Mouse (Mus musculus): ENCODE data around the gene Cdk15. TPM values are rescaled to one million over a fixed set of nuclear protein-coding genes. Genes with fewer than 3 reads are reported as not detected.

The Cdk15 gene
- polyA plus RNA-seq, 1 experiment: 0.12 TPM

DNA sequence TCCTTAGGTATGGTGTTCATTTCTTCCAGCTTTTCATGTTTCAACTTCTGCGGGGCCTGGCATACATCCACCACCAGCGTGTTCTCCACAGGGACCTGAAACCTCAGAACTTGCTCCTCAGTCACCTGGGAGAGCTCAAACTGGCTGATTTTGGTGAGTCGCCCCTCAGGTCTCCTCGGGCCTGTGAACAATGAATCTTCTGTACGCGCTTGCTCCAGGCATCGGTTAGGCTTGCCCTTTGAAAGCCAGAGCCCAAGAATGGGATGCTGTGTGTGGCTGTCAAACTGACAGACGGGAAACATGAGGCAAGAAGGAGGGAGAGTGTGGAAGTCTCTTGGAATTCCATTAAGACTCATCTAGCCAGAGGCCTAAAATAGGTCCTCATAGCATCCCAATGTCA lies 31.0 kb downstream of the Cdk15 start:
- no peaks in the 10 kb centered on the region for H3K36me3 ChIP-seq (ENCODE audit: control insufficient read depth, insufficient read depth, low read length)
- DNase-seq: no peak
- TF ChIP-seq CTCF (IDR thresholded peaks at IDR 0.05; ENCODE audit: borderline replicate concordance, control insufficient read depth, extremely low read depth, insufficient read depth, low read length, poor library complexity): no peak
- TF ChIP-seq POLR2A (IDR thresholded peaks at IDR 0.05; ENCODE audit: control insufficient read depth, extremely low read depth, insufficient read depth, low read length, poor library complexity): no peak
- WGBS: 94% methylated on average over 8 of the region's 8 CpGs
- no peak overlapping the region for H3K4me3 ChIP-seq (ENCODE audit: control insufficient read depth, insufficient read depth, low read length)
- no peak overlapping the region for H3K27ac ChIP-seq (ENCODE audit: control insufficient read depth, insufficient read depth, low read length)
- H3K4me1 ChIP-seq (replicated peaks; ENCODE audit: control insufficient read depth, insufficient read depth, low read length): no peaks in the 10 kb centered on the region
- no peaks in the 10 kb centered on the region for H3K27me3 ChIP-seq (ENCODE audit: control insufficient read depth, insufficient read depth, low read length)

- 68% methylated on average over 2 of the region's 2 CpGs for WGBS
- no peak for TF ChIP-seq POLR2A (IDR thresholded peaks at IDR 0.05; ENCODE audit: control insufficient read depth, extremely low read depth, insufficient read depth, low read length, poor library complexity)
- TF ChIP-seq CTCF (IDR thresholded peaks at IDR 0.05; ENCODE audit: borderline replicate concordance, control insufficient read depth, extremely low read depth, insufficient read depth, low read length, poor library complexity): no peak
- Histone ChIP-seq H3K4me3 (ENCODE audit: control insufficient read depth, insufficient read depth, low read length) (no peak overlapping the region), H3K36me3 (ENCODE audit: control insufficient read depth, insufficient read depth, low read length) (no peaks in the 10 kb centered on the region), H3K27me3 (ENCODE audit: control insufficient read depth, insufficient read depth, low read length) (no peaks in the 10 kb centered on the region), H3K4me1 (replicated peaks; ENCODE audit: control insufficient read depth, insufficient read depth, low read length) (0 out of 2 replicates have a peak, but pooled peaks cover 4% of the 10 kb centered on the region), H3K27ac (ENCODE audit: control insufficient read depth, insufficient read depth, low read length) (no peak overlapping the region)
- DNase-seq: no peak
Measured at GRCm38 (mm10) chr1:59291652-59292051, 34.9 kb downstream of the Cdk15 start.

DNA sequence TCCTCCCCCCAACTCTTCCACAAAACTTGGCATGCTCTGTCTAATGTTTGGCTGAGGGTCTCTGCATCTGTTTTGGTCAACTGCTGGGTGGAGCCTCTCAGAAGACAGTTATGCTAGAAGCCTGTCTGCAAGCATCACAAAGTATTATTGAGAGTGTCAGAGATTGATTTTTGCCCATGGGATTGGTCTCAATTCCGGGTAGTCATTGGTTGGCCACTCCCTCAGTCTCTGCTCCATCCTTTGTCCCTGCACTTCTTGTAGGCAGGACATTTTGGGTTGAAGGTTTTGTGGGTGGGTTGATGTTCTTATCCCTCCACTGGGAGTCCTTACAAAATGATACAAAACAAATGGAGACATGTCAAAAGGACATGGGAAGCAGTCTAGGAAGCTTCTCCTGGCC lies 39.1 kb downstream of the Cdk15 start:
- H3K27ac ChIP-seq (ENCODE audit: control insufficient read depth, insufficient read depth, low read length): no peak overlapping the region
- 81% methylated on average over 1 of the region's 1 CpGs for WGBS
- no peaks in the 10 kb centered on the region for H3K27me3 ChIP-seq (ENCODE audit: control insufficient read depth, insufficient read depth, low read length)
- H3K36me3 ChIP-seq (ENCODE audit: control insufficient read depth, insufficient read depth, low read length): no peaks in the 10 kb centered on the region
- H3K4me3 ChIP-seq (ENCODE audit: control insufficient read depth, insufficient read depth, low read length): no peak overlapping the region
- no peak for TF ChIP-seq CTCF (IDR thresholded peaks at IDR 0.05; ENCODE audit: borderline replicate concordance, control insufficient read depth, extremely low read depth, insufficient read depth, low read length, poor library complexity)
- TF ChIP-seq POLR2A (IDR thresholded peaks at IDR 0.05; ENCODE audit: control insufficient read depth, extremely low read depth, insufficient read depth, low read length, poor library complexity): no peak
- no peak for DNase-seq
- H3K4me1 ChIP-seq (replicated peaks; ENCODE audit: control insufficient read depth, insufficient read depth, low read length): peaks cover 6% of the 10 kb centered on the region; the same call in 1 of the 2 replicates

DNA sequence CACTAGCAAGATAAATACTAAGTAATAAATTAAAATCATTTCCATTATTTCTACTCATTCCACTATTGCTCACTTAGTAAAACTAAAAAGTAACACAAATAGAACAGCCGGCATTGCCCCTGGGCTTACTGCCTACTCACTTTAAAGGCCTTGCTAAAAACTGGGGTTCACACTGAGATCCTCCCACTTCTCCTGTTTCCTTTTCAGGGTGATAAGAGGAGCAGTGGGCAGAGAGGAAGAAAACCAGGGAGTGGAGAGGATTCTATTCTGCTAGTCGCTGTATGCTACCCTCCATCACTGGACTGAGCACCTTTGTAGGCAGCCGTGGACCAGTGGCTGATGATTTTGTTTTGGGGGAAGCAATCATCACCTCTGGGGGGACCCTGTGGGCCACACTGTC lies 40.5 kb downstream of the Cdk15 start:
- 93% methylated on average over 3 of the region's 3 CpGs for WGBS
- Histone ChIP-seq H3K27ac (ENCODE audit: control insufficient read depth, insufficient read depth, low read length) (no peak overlapping the region), H3K27me3 (ENCODE audit: control insufficient read depth, insufficient read depth, low read length) (no peaks in the 10 kb centered on the region), H3K4me3 (ENCODE audit: control insufficient read depth, insufficient read depth, low read length) (no peak overlapping the region), H3K4me1 (replicated peaks; ENCODE audit: control insufficient read depth, insufficient read depth, low read length) (peaks cover 6% of the 10 kb centered on the region; the same call in 1 of the 2 replicates), H3K36me3 (ENCODE audit: control insufficient read depth, insufficient read depth, low read length) (no peaks in the 10 kb centered on the region)
- TF ChIP-seq CTCF (IDR thresholded peaks at IDR 0.05; ENCODE audit: borderline replicate concordance, control insufficient read depth, extremely low read depth, insufficient read depth, low read length, poor library complexity) (no peak), POLR2A (IDR thresholded peaks at IDR 0.05; ENCODE audit: control insufficient read depth, extremely low read depth, insufficient read depth, low read length, poor library complexity) (no peak)
- no peak for DNase-seq

DNA sequence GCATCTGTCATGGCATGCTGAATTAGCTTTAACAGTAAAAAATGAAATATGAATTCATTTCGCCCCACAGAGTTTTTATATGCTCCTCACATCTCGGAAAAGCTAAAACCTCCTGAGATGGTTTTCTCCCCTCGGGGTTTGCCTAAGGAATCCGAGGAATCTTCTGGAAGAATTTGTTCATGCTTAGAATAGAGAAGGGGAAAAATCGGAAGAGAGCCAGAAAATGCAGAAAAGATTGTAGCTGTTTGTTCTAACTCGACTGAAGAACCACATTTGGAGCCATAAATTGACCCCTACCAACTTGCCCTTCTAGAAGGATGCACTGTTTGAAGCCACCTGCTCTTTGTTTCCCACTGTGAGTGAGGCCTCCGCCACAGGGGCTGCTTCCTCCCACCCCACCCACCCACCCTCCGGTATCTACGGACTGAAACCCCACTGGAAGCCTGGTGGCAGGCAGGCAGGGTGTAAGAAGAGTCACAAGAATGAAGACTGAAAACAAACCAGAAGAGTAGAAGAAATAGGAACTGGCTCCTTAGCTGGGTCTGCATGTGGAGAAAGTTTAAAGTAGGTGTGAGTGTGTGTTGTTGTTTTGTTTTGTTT lies 41.9 kb downstream of the Cdk15 start:
- Histone ChIP-seq H3K36me3 (ENCODE audit: control insufficient read depth, insufficient read depth, low read length) (no peaks in the 10 kb centered on the region), H3K4me1 (replicated peaks; ENCODE audit: control insufficient read depth, insufficient read depth, low read length) (peaks cover 6% of the 10 kb centered on the region; the same call in 1 of the 2 replicates), H3K27me3 (ENCODE audit: control insufficient read depth, insufficient read depth, low read length) (no peaks in the 10 kb centered on the region), H3K4me3 (ENCODE audit: control insufficient read depth, insufficient read depth, low read length) (no peak overlapping the region), H3K27ac (ENCODE audit: control insufficient read depth, insufficient read depth, low read length) (no peak overlapping the region)
- TF ChIP-seq POLR2A (IDR thresholded peaks at IDR 0.05; ENCODE audit: control insufficient read depth, extremely low read depth, insufficient read depth, low read length, poor library complexity) (no peak), CTCF (IDR thresholded peaks at IDR 0.05; ENCODE audit: borderline replicate concordance, control insufficient read depth, extremely low read depth, insufficient read depth, low read length, poor library complexity) (no peak)
- WGBS: 52% methylated on average over 9 of the region's 9 CpGs
- peak; percentile 29 for DNase-seq

- Histone ChIP-seq H3K4me3 (ENCODE audit: control insufficient read depth, insufficient read depth, low read length) (no peak overlapping the region), H3K36me3 (ENCODE audit: control insufficient read depth, insufficient read depth, low read length) (no peaks in the 10 kb centered on the region), H3K27ac (ENCODE audit: control insufficient read depth, insufficient read depth, low read length) (no peak overlapping the region), H3K27me3 (ENCODE audit: control insufficient read depth, insufficient read depth, low read length) (no peaks in the 10 kb centered on the region), H3K4me1 (replicated peaks; ENCODE audit: control insufficient read depth, insufficient read depth, low read length) (no peaks in the 10 kb centered on the region)
- over 99% methylated on average over 5 of the region's 5 CpGs for WGBS
- no peak for TF ChIP-seq POLR2A (IDR thresholded peaks at IDR 0.05; ENCODE audit: control insufficient read depth, extremely low read depth, insufficient read depth, low read length, poor library complexity)
- no peak for TF ChIP-seq CTCF (IDR thresholded peaks at IDR 0.05; ENCODE audit: borderline replicate concordance, control insufficient read depth, extremely low read depth, insufficient read depth, low read length, poor library complexity)
- DNase-seq: no peak
Measured at GRCm38 (mm10) chr1:59307310-59307709, 50.6 kb downstream of the Cdk15 start.
